Mouse (Mus musculus) midbrain, embryonic 11.5 days (tissue): ENCODE data around the gene Irs3. TPM values are rescaled to one million over a fixed set of nuclear protein-coding genes. Genes with fewer than 3 reads are reported as not detected.

Experiments used
- ATAC-seq: fragments of 200-750 bp; cut with Nextera tagmentation; 2 replicates; pipeline ENCODE4 v1.8.0; 2017; ENCODE audit warnings: moderate TSS enrichment, moderate library complexity; ENCODE audit not compliant: low FRiP score
- DNase-seq: peaks from one replicate; pipeline ENCODE4 v3.0.0; 2015; ENCODE audit warnings: low spot score; ENCODE audit errors: missing footprints
- H3K27ac ChIP-seq: fragments of 300-500 bp; sonication (generic); 2 replicates; pipeline ENCODE4 v1.5.1; 2014; ENCODE audit warnings: low read depth, low read length
- H3K27me3 ChIP-seq: fragments of 300-500 bp; sonication (generic); 2 replicates; pipeline ENCODE4 v1.6.1; 2014; ENCODE audit warnings: mild to moderate bottlenecking, low read length, moderate library complexity, mixed read lengths; ENCODE audit not compliant: control insufficient read depth, insufficient read depth
- H3K36me3 ChIP-seq: fragments of 300-500 bp; sonication (generic); 2 replicates; pipeline ENCODE4 v1.6.1; 2014; ENCODE audit warnings: mild to moderate bottlenecking, low read length, moderate library complexity, mixed read lengths; ENCODE audit not compliant: control insufficient read depth, insufficient read depth
- H3K4me1 ChIP-seq: fragments of 300-500 bp; sonication (generic); 2 replicates; pipeline ENCODE4 v1.6.1; 2014; ENCODE audit warnings: low read length; ENCODE audit not compliant: control insufficient read depth, insufficient read depth
- H3K4me2 ChIP-seq: fragments of 300-500 bp; sonication (generic); 2 replicates; pipeline ENCODE4 v1.6.1; 2014; ENCODE audit warnings: mild to moderate bottlenecking, moderate library complexity
- H3K4me3 ChIP-seq: fragments of 300-500 bp; sonication (generic); 2 replicates; pipeline ENCODE4 v1.5.1; 2014; ENCODE audit warnings: low read depth, low read length
- H3K9ac ChIP-seq: fragments of 300-500 bp; sonication (generic); 2 replicates; pipeline ENCODE4 v1.6.1; 2014; ENCODE audit warnings: low read length
- H3K9me3 ChIP-seq: fragments of 300-500 bp; sonication (generic); 2 replicates; pipeline ENCODE4 v1.6.1; 2016; ENCODE audit warnings: low read length; ENCODE audit not compliant: control insufficient read depth
- WGBS: fragments of 180-500 bp; shearing (Covaris S2); extraction: QIAGEN DNeasy Blood & Tissue Kit; methylation state at CpG from one replicate; pipeline ENCODE4 v1.1.7; 2014; 5-methylcytosine and 5-hydroxymethylcytosine counted together
- polyA plus RNA-seq: library from polyadenylated mRNA; unstranded; fragments of >200 nt; fragmentation: Nextera tagmentation; extraction: Ambion mirVana; gene quantifications from 2 replicates; pipeline ENCODE4 v1.2.1, GENCODE M21; 2014

The Irs3 gene
- polyA plus RNA-seq, 1 experiment from 2014 or later: 0.19 TPM

GRCm38 (mm10) chr5:137683388-137684293 is 38.1 kb upstream of the Irs3 start:
- Histone ChIP-seq H3K4me1 (peaks cover 16% of the 10 kb centered on the region), H3K36me3 (no peaks in the 10 kb centered on the region), H3K27me3 (no peaks in the 10 kb centered on the region), H3K9me3 (no peaks in the 10 kb centered on the region), H3K9ac (peak overlapping the region; percentile 73), H3K4me2 (peak overlapping the region; percentile 91), H3K27ac (peak overlapping the region; percentile 21; the same call in 1 of the 2 replicates), H3K4me3 (peak overlapping the region; percentile 67)
- ATAC-seq: peak; percentile 35
- WGBS: 17% methylated on average over 28 of the region's 28 CpGs
- peak; percentile 91 for DNase-seq

GRCm38 (mm10) chr5:137682526-137682925 is 37.0 kb upstream of the Irs3 start:
- ATAC-seq: no peak

GRCm38 (mm10) chr5:137679726-137680125 is 34.2 kb upstream of the Irs3 start:
- DNase-seq (no peak), ATAC-seq (no peak)
- 92% methylated on average over 4 of the region's 4 CpGs for WGBS
- H3K9ac ChIP-seq: no peak overlapping the region
- no peak overlapping the region for H3K27ac ChIP-seq
- no peaks in the 10 kb centered on the region; the same call in 1 of the 2 replicates for H3K36me3 ChIP-seq
- no peaks in the 10 kb centered on the region for H3K9me3 ChIP-seq
- H3K4me2 ChIP-seq: no peak overlapping the region
- H3K4me3 ChIP-seq: no peak overlapping the region
- H3K27me3 ChIP-seq: no peaks in the 10 kb centered on the region
- H3K4me1 ChIP-seq: peaks cover 16% of the 10 kb centered on the region

More at GRCm38 (mm10) chr5:137682526-137682925, 37.0 kb upstream of the Irs3 start:
- Histone ChIP-seq H3K27me3 (no peaks in the 10 kb centered on the region), H3K9ac (no peak overlapping the region), H3K27ac (no peak overlapping the region), H3K4me3 (no peak overlapping the region), H3K4me1 (peaks cover 16% of the 10 kb centered on the region), H3K9me3 (no peaks in the 10 kb centered on the region), H3K36me3 (no peaks in the 10 kb centered on the region), H3K4me2 (0 out of 2 replicates have a peak overlapping the region, but pooled peaks have one; percentile 11)
- WGBS: 84% methylated on average over 6 of the region's 6 CpGs
- DNase-seq: no peak

GRCm38 (mm10) chr5:137678736-137679135 is 33.2 kb upstream of the Irs3 start:
- ATAC-seq (no peak), DNase-seq (no peak)
- H3K27ac ChIP-seq: no peak overlapping the region
- H3K4me3 ChIP-seq: no peak overlapping the region
- no peak overlapping the region for H3K9ac ChIP-seq
- peaks cover 13% of the 10 kb centered on the region for H3K4me1 ChIP-seq
- H3K9me3 ChIP-seq: no peaks in the 10 kb centered on the region
- H3K27me3 ChIP-seq: no peaks in the 10 kb centered on the region
- H3K36me3 ChIP-seq: no peaks in the 10 kb centered on the region; the same call in 1 of the 2 replicates
- H3K4me2 ChIP-seq: no peak overlapping the region
- 86% methylated on average over 3 of the region's 3 CpGs for WGBS

- H3K27me3 ChIP-seq: no peaks in the 10 kb centered on the region
- H3K36me3 ChIP-seq: no peaks in the 10 kb centered on the region; the same call in 1 of the 2 replicates
- H3K4me2 ChIP-seq: no peak overlapping the region
- no peak overlapping the region for H3K27ac ChIP-seq
- no peaks in the 10 kb centered on the region for H3K9me3 ChIP-seq
- ATAC-seq (no peak), DNase-seq (no peak)
- whole genome bisulfite sequencing: 98% methylated on average over 8 of the region's 8 CpGs
- H3K9ac ChIP-seq: no peak overlapping the region
- peaks cover 4% of the 10 kb centered on the region for H3K4me1 ChIP-seq
- H3K4me3 ChIP-seq: no peak overlapping the region
Measured at GRCm38 (mm10) chr5:137677859-137678258, 32.3 kb upstream of the Irs3 start.

GRCm38 (mm10) chr5:137674786-137675185 is 29.3 kb upstream of the Irs3 start:
- Histone ChIP-seq H3K27me3 (no peaks in the 10 kb centered on the region), H3K4me2 (no peak overlapping the region), H3K4me1 (no peaks in the 10 kb centered on the region), H3K27ac (no peak overlapping the region), H3K9me3 (no peaks in the 10 kb centered on the region), H3K36me3 (no peaks in the 10 kb centered on the region; the same call in 1 of the 2 replicates), H3K4me3 (no peak overlapping the region), H3K9ac (no peak overlapping the region)
- WGBS: 94% methylated on average over 8 of the region's 8 CpGs
- no peak for ATAC-seq
- DNase-seq: no peak

- Histone ChIP-seq H3K9ac (no peak overlapping the region), H3K4me3 (no peak overlapping the region), H3K9me3 (no peaks in the 10 kb centered on the region), H3K27me3 (no peaks in the 10 kb centered on the region), H3K27ac (no peak overlapping the region), H3K4me2 (no peak overlapping the region), H3K36me3 (no peaks in the 10 kb centered on the region; the same call in 1 of the 2 replicates), H3K4me1 (no peaks in the 10 kb centered on the region)
- no peak for DNase-seq
- ATAC-seq: no peak
- WGBS: 93% methylated on average over 6 of the region's 6 CpGs
Measured at GRCm38 (mm10) chr5:137673015-137673414, 27.5 kb upstream of the Irs3 start.

GRCm38 (mm10) chr5:137672361-137672760 is 26.8 kb upstream of the Irs3 start:
- no peaks in the 10 kb centered on the region for H3K27me3 ChIP-seq
- 89% methylated on average over 5 of the region's 5 CpGs for WGBS
- peak; percentile 49 for DNase-seq
- no peak for ATAC-seq
- H3K4me1 ChIP-seq: no peaks in the 10 kb centered on the region
- no peaks in the 10 kb centered on the region for H3K9me3 ChIP-seq
- H3K27ac ChIP-seq: no peak overlapping the region
- H3K36me3 ChIP-seq: peaks cover 2% of the 10 kb centered on the region; the same call in 1 of the 2 replicates
- H3K9ac ChIP-seq: no peak overlapping the region
- no peak overlapping the region for H3K4me2 ChIP-seq
- H3K4me3 ChIP-seq: no peak overlapping the region
